Mouse (Mus musculus) liver (tissue): ENCODE data around the gene Vrk2.

Experiments
- DNase-seq: peaks from one replicate; pipeline ENCODE4 v3.0.0-alpha.2; 2020; ENCODE audit warnings: mixed read lengths

Gene Vrk2

DNA sequence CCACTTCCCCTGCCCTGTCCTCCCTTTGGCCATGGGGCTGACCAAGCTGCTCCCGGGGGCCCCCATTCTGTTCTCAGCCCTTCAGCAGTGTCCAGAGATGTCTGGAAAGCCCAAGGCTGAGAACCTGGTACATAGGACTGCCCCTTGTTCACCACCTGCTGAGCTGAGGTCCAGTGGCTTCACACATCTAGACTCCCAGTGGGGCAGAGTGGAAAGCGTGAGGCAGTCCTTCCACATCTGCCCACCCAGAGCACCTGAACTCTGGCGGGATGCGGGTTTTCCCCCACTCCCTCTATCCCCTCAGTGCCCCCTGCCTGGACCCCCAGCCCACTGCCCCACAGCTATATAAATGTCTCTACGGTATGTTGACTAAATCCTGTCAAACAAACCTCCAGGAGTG is 56.0 kb downstream of the Vrk2 start:
- DNase-seq = no peak

DNA sequence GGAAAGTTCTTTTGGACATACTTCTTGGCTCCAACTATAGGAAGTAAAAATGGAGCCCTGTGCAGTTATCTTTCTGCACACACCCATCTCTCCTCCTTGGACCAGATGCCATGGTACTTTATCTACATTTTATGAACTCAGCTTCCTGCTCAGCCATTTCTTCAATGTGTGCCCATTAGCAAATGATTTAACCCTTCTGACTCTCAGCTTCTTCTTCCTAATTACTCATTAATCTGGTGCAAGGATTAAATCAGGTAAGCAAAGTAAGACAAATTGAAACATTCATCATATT is 60.0 kb downstream of the Vrk2 start:
- DNase-seq = no peak

DNA sequence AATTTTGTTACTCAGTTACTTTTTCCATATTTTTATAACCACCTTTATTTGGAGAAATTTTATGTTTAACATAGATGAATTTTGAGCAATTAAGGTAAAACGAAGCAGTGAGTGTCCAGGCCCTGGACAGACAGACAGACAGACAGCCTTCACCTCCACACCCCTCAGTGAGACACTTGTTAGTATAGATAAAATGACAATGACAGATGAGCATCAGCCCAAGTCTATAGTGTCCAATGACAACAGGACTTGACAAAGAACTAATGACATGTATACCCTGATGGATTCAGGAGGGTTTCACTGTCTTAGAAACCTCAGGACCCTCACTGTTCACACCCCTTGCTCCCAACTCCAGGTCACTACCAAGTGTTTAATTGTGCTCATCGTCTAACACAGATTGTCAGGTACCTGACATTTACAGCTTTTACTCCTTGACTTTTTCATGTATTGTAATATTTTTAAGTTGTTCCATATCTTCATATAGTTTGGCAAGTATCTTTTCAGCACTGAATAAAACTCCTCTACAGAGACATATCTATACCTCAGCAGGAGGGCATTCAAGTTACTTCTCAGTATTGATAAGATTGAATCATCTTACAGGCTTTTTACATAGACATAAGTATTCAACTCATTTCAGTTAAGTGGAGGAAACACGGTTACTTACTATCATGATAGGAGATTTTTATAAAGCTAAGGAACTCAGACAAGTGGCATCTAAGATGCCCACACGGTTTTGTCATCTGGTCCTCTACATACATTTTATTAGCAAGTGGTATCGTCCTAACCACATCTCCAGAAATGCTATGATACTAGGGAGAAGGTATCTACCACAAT is 60.6 kb downstream of the Vrk2 start:
- DNase-seq = no peak

DNA sequence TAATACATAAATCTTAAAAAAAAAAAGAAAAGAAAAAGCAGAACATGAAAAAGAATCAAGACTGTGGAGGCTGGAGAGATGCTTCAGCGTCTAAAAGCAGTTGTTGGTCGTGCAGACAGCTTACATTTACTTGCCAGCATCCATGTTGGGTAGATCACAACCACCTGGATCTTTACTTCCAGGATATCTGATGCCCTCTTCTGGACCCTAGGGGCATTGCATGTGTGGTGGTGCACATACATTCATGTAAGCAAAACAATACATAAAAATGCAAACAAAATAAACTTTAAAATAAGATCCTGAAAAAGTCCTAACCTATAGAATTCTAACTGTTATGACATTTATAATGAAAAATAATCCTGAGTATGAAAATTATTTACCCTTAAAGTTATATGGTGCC is 66.9 kb downstream of the Vrk2 start:
- DNase-seq = peak; percentile 36

DNA sequence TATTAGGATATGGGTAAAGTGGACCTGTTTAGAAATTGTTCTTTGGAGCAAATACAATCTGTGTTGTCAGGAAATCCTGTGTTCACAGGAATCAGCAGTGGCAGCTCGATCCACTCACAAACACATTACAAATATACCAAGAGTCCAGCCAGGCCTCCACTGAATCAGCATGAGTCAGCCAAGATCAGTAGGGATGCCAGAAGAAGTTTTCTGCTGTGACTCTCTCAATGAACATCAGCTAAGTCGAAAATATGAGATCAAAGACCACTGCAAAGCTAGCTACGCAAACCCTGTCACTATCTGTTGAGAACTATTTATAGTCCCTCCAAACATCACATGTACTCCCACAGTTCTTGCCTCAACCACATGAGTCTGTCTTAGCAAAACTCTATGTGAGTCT is 74.8 kb downstream of the Vrk2 start:
- DNase-seq = peak; percentile 16

DNA sequence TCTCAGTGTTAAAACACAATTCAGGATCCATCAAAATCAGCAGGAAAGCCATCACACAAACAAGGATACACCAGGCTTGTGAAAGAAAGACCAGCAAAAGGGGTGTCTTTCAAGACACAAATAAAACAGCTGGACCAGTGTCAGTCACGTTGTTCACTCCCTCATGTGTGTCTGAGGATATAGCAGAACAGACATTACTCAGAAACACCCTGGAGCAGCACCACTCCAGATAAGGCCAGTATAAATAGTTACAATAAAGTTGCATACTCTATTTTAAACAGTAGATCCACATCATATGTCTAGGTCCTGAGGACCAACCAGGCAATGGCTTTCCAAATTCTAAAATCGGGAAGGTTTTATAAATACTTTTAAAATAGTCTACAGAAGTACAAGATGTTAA is 77.7 kb downstream of the Vrk2 start:
- no peak for DNase-seq

DNA sequence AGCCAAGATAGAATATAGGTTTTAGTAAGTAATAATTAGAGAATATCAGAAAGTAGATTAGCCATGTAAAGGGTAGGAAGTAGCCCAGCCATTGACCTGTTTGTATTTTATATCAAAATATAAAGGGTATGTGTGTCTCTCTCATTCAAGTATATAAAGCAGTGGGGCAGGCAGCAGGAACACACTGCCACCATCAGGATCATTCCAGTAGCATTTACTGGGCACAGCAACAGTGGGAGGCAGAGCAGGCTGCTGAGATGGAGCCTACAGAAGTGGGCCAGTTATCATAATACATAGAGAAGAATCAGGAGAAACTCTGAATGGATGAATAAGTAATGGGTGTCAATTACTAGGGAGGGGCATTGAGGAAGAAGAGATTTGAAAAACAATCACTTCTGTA is 80.1 kb downstream of the Vrk2 start:
- DNase-seq = no peak

DNA sequence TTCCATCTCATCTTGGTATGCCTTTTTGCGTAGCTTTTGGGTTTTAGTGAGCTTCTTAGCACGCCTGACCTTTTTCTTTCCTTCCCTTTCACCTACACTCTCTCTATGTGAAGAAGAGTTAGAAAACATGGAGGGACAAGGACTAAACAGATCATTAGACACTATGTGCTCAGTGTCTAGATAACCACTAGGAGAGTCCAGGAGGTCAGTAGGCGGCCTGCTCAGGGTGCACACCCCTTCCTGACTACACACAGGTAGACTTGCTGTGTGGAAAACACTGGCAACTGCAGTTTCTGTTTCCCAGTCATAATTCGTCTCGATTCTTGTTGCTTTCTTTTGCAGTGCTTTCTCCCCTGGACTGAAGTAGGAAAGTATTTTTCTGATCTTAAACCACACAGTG is 97.8 kb downstream of the Vrk2 start:
- DNase-seq = no peak

DNA sequence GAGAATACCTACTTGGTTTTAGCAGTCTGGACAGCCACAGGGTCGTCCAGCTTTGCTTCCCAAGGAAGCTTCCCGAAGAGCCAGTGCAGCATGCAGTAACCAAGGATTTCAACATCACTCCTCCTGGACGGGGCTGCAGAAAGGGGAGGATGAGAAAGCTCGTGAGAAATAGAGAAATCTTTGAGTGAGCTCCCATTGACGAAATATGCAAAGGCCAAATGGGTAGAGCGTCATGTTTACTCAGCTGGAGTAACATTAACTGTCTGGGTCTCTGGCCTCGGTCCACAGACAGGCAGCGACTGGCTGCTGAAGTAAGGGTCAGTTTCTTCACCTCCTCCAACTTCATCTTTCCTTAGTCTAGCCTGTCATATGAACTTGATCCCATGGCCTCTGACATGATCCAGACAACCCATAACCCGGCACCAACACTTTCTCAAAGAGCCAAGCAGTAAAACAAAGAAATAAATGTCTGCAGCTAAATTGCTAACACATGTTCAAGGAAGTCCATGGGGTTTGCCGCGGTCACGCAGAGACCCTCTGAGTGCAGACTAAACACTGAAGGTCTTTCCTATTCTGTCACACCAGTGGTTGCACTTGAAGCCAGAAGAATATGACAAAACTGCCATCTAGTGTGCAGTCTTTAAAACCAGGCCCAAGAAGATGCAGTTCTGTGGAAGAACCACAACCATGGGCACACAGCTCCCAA is 103.9 kb downstream of the Vrk2 start:
- peak; percentile 4 for DNase-seq

DNA sequence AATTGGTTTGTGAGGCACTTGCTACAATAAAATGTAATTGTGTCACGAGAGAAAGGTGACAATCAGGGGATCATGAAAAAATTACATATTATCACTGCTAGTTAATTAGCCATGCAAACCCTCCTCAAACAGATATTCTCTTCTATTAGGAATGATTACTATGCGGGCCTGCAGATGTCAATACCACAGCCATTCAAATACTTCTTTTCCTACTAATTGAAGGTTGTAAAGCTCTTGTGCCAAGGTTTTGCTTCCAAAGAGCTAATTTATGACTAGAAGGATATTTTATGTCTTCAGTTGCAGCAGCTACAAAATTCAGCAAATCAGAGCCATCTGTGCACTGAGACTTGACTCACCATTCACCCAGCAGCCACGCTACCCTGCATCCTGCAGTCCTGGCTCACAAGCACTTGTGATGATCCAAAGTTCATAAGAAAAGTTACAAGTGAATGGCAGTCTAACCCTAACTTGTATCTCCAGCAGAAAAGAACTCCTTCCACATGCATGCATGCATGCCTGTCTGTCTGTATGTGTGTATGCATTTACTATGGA is 112.0 kb downstream of the Vrk2 start:
- no peak for DNase-seq

DNA sequence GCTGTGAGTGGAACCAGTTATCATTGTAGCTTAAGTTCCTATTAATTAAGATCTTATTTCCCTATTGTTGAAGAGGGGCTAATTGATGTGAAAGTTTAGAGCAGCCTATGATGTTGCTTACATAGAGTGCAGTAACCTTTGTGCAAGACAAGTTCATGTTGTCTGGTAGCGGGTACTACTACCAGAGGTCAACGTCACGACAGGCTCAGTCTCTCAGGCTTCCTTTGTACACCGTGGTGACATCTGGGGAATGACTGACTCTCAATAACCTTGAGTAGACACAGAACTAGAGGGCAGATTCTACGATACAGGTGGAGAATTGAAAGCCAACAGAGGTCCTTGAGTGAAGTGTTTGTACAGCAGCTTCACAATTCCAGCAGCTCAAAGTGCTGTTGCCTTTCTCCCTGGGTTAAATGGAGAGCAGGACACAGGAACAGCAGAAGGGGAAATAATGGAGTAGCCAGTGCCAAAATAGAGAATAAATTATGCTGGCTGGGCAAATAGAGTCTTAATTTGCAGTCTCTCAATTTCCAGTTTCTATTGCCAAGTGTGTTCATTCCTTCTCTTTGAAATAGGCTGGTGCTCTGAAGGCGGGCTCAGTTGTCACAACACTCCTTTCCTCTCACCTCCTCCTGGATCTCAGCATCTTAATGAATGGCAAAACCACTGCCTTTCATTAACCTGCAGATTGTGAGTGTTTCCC is 116.6 kb downstream of the Vrk2 start:
- DNase-seq = no peak

DNA sequence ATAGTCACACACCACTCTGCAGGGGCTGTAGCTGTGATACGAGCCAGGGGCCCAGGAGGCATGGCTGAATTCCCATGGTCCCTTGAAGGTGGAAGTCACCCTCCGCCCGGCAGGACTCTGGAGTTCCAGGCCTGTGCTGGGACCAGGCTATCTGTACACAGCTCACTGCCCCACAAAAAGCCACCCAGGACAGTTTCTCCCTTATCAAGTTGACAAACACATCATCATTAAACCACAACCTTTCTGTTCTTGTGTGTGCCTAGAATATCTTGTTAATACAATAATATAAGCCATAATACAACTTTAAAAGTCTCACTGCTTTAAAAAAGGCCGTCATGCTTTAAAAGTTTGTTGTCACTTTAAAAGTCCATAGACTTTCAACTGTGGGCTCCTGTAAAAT is 139.7 kb downstream of the Vrk2 start:
- no peak for DNase-seq

DNA sequence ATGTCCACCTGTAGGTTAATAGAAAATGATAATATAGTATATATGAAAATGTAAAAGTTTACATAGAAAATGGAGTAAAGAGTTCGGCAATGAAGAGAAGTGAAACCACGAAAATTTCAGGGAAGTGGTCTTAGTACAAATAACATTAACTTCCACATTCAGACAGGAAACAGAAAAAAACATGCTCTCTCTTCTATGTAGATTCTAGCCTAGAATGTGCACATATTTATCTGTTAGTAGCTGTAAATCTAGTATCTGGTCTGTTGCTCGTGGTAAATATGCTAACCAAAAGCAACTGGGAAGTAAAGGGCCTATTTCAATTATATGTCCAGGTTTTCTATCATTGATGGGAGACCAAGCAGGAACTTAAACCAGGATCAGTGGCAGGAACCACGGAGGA is 141.1 kb downstream of the Vrk2 start:
- DNase-seq = no peak

DNA sequence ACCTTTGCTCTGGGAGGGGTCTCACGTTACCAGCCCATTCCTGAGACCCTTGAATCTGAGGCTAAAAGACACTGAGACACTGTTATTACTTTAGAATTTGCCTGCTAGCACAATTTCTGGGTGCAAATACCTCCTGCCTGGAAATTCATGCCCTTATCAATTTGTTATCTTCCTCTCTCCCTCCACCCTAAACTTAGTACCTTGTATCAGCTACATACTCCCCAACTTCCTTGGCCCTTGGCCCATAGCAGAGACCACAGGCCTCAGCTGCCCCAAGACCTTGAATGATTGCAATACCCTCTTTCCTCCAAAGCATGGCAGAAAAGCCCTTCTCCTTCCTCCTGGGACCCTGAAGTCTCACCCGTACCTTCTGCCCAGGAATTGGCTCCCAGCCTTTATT is 142.6 kb downstream of the Vrk2 start:
- no peak for DNase-seq

DNA sequence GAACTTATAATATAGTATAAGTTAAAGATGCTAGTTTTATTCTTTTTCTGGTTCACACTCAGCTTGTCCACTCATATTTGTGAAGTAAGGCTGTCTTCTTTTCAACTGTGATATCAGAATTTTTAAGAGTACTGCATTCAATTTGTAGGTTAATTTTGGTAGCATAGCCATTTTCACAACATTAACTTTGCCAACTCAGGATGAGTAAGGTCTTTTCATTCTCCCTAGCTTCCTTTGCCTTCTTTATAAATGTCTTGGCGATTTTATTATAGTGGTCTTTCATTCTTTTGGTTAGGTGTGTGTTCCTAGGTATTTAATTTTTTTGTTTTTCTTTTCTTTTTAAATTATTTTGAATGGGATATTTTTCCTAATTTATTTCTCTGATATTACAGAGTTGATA is 143.2 kb downstream of the Vrk2 start:
- DNase-seq = no peak

DNA sequence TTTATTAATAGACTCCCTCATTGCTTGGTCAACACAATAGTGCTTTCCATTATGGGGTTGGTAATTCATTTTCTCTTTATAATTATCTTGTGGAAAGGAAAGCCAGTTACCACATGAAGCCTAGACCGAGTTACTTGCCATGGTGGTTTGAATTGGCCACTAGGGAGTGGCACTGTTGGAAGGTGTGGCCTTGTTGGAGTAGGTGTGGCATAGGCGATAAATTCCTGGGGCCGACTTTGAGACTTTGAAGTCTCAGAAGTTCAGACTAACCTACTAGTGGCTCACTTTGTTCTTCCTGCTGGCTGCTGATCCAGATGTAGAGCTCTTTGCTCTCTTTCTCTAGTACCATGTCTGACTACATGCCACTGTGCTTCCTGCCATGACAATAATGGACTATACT is 144.0 kb downstream of the Vrk2 start:
- peak; percentile 29 for DNase-seq

DNA sequence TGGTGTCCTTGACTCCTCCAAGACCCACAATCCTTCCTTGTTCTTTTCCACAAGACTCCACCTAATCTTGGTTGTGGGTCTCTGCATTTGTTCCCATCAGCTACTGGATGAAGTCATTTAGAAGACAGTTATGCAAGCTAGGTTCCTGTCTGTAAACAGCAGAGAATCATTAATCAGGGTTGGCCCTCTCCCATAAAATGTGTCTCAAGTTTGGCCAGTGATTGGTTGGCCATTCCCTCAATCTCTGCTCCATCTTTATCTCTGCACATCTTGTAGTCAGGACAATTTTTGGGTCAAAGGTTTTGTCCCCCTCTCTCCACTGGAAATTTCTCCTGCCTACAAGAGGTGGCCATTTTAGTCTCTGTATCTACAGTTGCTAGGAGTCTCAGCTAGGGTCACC is 149.4 kb downstream of the Vrk2 start:
- no peak for DNase-seq

DNA sequence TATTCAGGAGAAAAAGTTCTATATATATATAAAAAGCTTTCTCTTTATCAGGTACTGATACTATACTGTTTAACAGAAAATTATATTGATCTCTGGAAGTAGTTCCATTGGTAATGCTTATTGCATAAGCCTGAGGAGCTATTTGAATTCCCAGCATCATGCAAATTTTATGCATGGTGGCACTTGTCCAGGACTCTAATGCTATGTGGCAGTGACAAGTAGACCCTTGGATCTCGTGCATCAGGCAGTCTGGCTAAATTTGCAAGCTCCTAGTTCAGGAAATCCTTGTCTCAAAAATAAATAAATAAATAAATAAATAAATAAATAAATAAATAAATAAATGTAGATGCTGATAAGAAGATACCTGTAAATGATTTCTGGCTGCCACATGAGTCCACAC is 152.7 kb downstream of the Vrk2 start:
- DNase-seq = no peak

DNA sequence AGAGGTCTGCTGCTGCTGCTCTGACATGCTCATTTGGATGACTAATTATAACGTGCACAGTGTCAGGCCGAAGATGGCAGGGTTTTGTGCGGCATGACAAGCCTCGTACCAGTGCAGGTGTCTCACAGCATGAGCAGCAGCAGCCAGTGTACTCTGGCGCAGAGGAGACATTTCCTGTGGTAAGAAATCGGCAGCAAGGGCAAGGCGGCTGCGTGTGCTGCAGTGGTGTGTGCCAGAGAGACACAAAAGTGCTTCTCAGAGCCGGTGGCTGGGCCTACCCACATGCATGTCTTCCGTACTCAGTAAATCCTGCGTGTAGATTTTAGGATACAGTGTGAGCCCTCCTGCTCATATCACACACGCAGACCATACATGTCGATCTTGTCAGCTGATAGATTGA is 156.0 kb downstream of the Vrk2 start:
- no peak for DNase-seq

DNA sequence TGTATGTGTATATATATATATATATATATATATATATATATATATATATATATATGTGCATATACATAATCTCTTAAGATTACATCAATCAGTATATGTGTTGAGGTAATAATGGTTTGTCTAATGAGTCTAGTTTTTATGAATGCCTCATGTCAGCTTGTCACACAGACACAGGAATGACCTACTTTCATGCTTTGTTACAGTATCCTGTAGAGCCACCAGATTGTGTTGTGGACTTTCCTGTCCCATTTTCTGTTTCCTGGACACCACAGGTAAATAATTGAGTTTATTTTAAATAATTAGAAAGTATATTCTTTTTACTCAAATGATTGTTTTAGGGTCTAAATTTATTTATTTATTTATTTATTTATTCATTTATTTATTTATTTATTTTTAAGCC is 159.6 kb downstream of the Vrk2 start:
- DNase-seq = no peak

DNA sequence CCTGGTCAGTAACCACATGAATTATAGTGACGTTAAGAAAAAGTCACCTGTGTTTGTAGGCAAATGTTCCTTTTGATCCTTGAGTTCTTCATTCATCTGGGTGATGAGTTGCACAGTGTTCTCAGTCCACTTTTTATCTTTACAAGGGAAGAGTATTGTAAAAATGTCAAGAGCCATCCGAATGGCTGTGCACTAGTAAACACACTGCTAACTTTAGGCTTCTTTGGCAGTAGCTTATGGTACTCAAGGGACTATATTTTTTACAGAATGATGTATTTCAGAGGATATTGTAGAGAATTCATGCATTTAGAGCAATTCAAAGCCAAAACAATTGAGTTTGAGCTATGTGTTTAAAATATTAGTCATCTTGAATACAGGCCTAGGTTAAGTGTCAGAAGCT is 172.3 kb downstream of the Vrk2 start:
- no peak for DNase-seq
